Mouse (Mus musculus) small intestine, adult 2 months (tissue): ENCODE measurements around the gene Cbr3. TPM values are rescaled to one million over a fixed set of nuclear protein-coding genes. Genes with fewer than 3 reads are reported as not detected.

Experiments used
- H3K27ac ChIP-seq: fragments of 200-500 bp; 2 replicates; pipeline ENCODE4 v1.5.1; 2012; ENCODE audit warnings: low read depth, low read length, control low read depth, inconsistent platforms; ENCODE audit not compliant: insufficient read depth
- H3K27me3 ChIP-seq: fragments of 200-500 bp; 2 replicates; pipeline ENCODE4 v1.6.1; 2012; ENCODE audit warnings: mild to moderate bottlenecking, moderate library complexity, low read length, inconsistent platforms; ENCODE audit not compliant: control insufficient read depth, insufficient read depth
- H3K36me3 ChIP-seq: fragments of 200-500 bp; 2 replicates; pipeline ENCODE4 v1.6.1; 2012; ENCODE audit warnings: mild to moderate bottlenecking, low read length, control low read depth, inconsistent platforms; ENCODE audit not compliant: control insufficient read depth, insufficient read depth
- H3K4me1 ChIP-seq: fragments of 200-500 bp; 2 replicates; pipeline ENCODE4 v1.6.1; 2012; ENCODE audit warnings: low read length, inconsistent platforms, mixed read lengths; ENCODE audit not compliant: control insufficient read depth, insufficient read depth, insufficient read length
- H3K4me3 ChIP-seq: fragments of 200-500 bp; 2 replicates; pipeline ENCODE4 v1.5.1; 2012; ENCODE audit warnings: low read depth, mild to moderate bottlenecking, control low read depth, inconsistent platforms, low read length, moderate library complexity
- CTCF ChIP-seq: fragments of 200-500 bp; IDR thresholded peaks from 2 replicates; pipeline ENCODE4 v1.5.1; 2012; ENCODE audit warnings: low read depth, mild to moderate bottlenecking, control low read depth, inconsistent platforms, low read length, moderate library complexity, mixed read lengths; ENCODE audit not compliant: insufficient replicate concordance, insufficient read length; ENCODE audit errors: extremely low read depth
- POLR2A ChIP-seq: fragments of 200-500 bp; IDR thresholded peaks from 2 replicates; pipeline ENCODE4 v1.6.1; 2012; ENCODE audit warnings: low read depth, mild to moderate bottlenecking, control low read depth, inconsistent platforms, low read length, moderate library complexity
- WGBS: fragments of 180-500 bp; shearing (Covaris S2); methylation state at CpG from one replicate; pipeline ENCODE4 v1.1.7; 2018; 5-methylcytosine and 5-hydroxymethylcytosine counted together
- polyA plus RNA-seq: library from polyadenylated mRNA; depleted of rRNA; stranded (reverse); fragments of >200 nt; gene quantifications from 2 replicates; pipeline ENCODE4 v1.2.3, GENCODE M21; 2012; rRNA removed

Cbr3 gene
- polyA plus RNA-seq, 1 experiment = 4.0 TPM

- H3K36me3 ChIP-seq = peaks cover 22% of the 10 kb centered on the region
- peak overlapping the region; percentile 21 for H3K4me3 ChIP-seq
- H3K27me3 ChIP-seq = no peaks in the 10 kb centered on the region
- TF ChIP-seq CTCF (no peak), POLR2A (no peak)
- 31% methylated on average over 18 of the region's 18 CpGs for WGBS
- peak overlapping the region; percentile 93 for H3K27ac ChIP-seq
- H3K4me1 ChIP-seq = peaks cover 40% of the 10 kb centered on the region
Measured at GRCm38 (mm10) chr16:93732875-93733569, 50.0 kb downstream of the Cbr3 start.

DNA sequence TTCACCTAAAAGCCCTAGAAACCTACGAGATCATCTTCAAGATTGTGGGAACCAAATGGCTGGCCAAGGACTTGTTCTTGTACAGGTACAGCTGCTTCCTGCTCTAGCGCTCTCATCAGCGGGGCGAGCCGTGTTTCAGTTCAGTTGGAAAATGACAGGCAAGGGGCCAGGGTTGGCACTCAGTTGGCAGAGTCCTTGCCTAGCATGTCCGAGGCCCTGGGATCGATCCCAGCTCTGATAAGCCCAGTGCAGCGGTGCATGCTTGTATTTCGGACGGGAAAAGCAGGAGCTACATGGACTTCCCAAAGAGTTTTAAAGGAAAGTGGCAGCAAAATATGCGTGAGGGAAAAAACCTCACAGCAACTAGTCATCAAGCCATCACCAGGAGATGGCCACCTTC lies 56.2 kb downstream of the Cbr3 start:
- H3K4me1 ChIP-seq = peaks cover 28% of the 10 kb centered on the region
- no peak overlapping the region for H3K27ac ChIP-seq
- WGBS = 92% methylated on average over 11 of the region's 11 CpGs
- H3K4me3 ChIP-seq = no peak overlapping the region
- H3K27me3 ChIP-seq = no peaks in the 10 kb centered on the region
- peaks cover 54% of the 10 kb centered on the region for H3K36me3 ChIP-seq
- TF ChIP-seq CTCF = no peak
- TF ChIP-seq POLR2A = no peak

Other genes with a start within 250 kb of the Cbr3 start
- 2.4 TPM in 2 replicates for gene Setd4, start 79.2 kb upstream of the Cbr3 start, polyA plus RNA-seq
- 352 and 389 TPM in 2 replicates for gene Cbr1, start 77.4 kb upstream of the Cbr3 start, polyA plus RNA-seq
- gene Gm5678, start 55.1 kb upstream of the Cbr3 start, polyA plus RNA-seq = not detected in 2 replicates
- 42.9 and 94.1 TPM in 2 replicates for gene Dop1b, start 28.7 kb downstream of the Cbr3 start, polyA plus RNA-seq
- 1.8 and 2.7 TPM in 2 replicates for gene Morc3, start 148.9 kb downstream of the Cbr3 start, polyA plus RNA-seq
- gene Chaf1b, start 200.7 kb downstream of the Cbr3 start, polyA plus RNA-seq = 2.4 and 3.3 TPM in 2 replicates